Mouse (Mus musculus): Measurements from ENCODE around the gene Ins1.

Ins1 gene

DNA sequence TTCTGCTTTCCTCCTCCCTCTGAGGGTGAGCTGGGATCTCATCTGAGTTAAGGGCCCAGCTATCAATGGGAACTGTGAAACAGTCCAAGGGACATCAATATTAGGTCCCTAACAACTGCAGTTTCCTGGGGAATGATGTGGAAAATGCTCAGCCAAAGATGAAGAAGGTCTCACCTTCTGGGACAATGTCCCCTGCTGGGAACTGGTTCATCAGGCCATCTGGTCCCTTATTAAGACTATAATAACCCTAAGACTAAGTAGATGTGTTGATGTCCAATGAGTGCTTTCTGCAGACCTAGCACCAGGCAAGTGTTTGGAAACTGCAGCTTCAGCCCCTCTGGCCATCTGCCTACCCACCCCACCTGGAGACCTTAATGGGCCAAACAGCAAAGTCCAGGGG, at the start of gene Ins1:
Ins1 (plus strand) TSS at position 301 of the 400 bp plus-strand sequence.
- DNase-seq (ENCODE audit: low read depth, low spot score) = no peak

Data from A20 (cell line).